Mouse (Mus musculus) limb, embryonic 14.5 days (tissue): ENCODE data around the gene Lamtor4. TPM values are rescaled to one million over a fixed set of nuclear protein-coding genes. Genes with fewer than 3 reads are reported as not detected.

ENCODE experiments used
- ATAC-seq: fragments of 200-750 bp; cut with Nextera tagmentation; 2 replicates; pipeline ENCODE4 v1.8.0; 2017; ENCODE audit warnings: low read depth, moderate number of reproducible peaks, moderate TSS enrichment; ENCODE audit not compliant: low FRiP score
- DNase-seq: peaks from one replicate; pipeline ENCODE4 v3.0.0-alpha.2; 2015; ENCODE audit warnings: low spot score
- H3K27ac ChIP-seq: fragments of 300-500 bp; sonication (generic); replicated peaks from 2 replicates; pipeline ENCODE4 v1.5.1; 2014; ENCODE audit warnings: low read depth, mild to moderate bottlenecking, low read length, moderate library complexity, mixed read lengths
- H3K27me3 ChIP-seq: fragments of 300-500 bp; sonication (generic); 2 replicates; pipeline ENCODE4 v1.6.1; 2014; ENCODE audit warnings: low read length, mixed read lengths; ENCODE audit not compliant: control insufficient read depth, insufficient read depth
- H3K36me3 ChIP-seq: fragments of 300-500 bp; sonication (generic); 2 replicates; pipeline ENCODE4 v1.6.1; 2014; ENCODE audit warnings: mild to moderate bottlenecking, low read length, moderate library complexity, mixed read lengths; ENCODE audit not compliant: control insufficient read depth, insufficient read depth
- H3K4me1 ChIP-seq: fragments of 300-500 bp; sonication (generic); 2 replicates; pipeline ENCODE4 v1.6.1; 2014; ENCODE audit warnings: antibody characterized with exemption, low read length, mixed read lengths; ENCODE audit not compliant: control insufficient read depth, insufficient read depth
- H3K4me2 ChIP-seq: fragments of 300-500 bp; sonication (generic); replicated peaks from 2 replicates; pipeline ENCODE4 v1.6.1; 2014; ENCODE audit warnings: low read depth, mild to moderate bottlenecking, low read length, moderate library complexity; ENCODE audit not compliant: severe bottlenecking
- H3K4me3 ChIP-seq: fragments of 300-500 bp; sonication (generic); replicated peaks from 2 replicates; pipeline ENCODE4 v1.5.1; 2014; ENCODE audit warnings: low read length
- H3K9ac ChIP-seq: fragments of 300-500 bp; sonication (generic); 2 replicates; pipeline ENCODE4 v1.6.1; 2014; ENCODE audit warnings: mild to moderate bottlenecking, low read depth, low read length, moderate library complexity; ENCODE audit not compliant: severe bottlenecking
- H3K9me3 ChIP-seq: fragments of 300-500 bp; sonication (generic); 2 replicates; pipeline ENCODE4 v1.6.1; 2016; ENCODE audit warnings: low read length; ENCODE audit not compliant: control insufficient read depth
- POLR2A ChIP-seq: fragments of 200-500 bp; IDR thresholded peaks from 2 replicates; pipeline ENCODE4 v1.8.0; 2012; ENCODE audit warnings: inconsistent platforms, mild to moderate bottlenecking, moderate library complexity, borderline replicate concordance; ENCODE audit not compliant: insufficient read depth, insufficient read length; ENCODE audit errors: extremely low read depth
- WGBS: fragments of 180-500 bp; shearing (Covaris S2); extraction: QIAGEN DNeasy Blood & Tissue Kit; methylation state at CpG from one replicate; pipeline ENCODE4 v1.1.7; 2014; 5-methylcytosine and 5-hydroxymethylcytosine counted together
- polyA plus RNA-seq, 2 experiments: library from polyadenylated mRNA; depleted of rRNA in 1 of 2; stranded (reverse) in 1 of 2; unstranded in 1 of 2; fragments of >200 nt; fragmentation: Nextera tagmentation in 1 of 2; extraction: Ambion mirVana in 1 of 2; gene quantifications; 2 replicates each; pipeline versions ENCODE4 v1.2.1 to v1.2.3; 2012 to 2014

Lamtor4 gene
- polyA plus RNA-seq, 2 experiments: 68.5 to 104 TPM

DNA sequence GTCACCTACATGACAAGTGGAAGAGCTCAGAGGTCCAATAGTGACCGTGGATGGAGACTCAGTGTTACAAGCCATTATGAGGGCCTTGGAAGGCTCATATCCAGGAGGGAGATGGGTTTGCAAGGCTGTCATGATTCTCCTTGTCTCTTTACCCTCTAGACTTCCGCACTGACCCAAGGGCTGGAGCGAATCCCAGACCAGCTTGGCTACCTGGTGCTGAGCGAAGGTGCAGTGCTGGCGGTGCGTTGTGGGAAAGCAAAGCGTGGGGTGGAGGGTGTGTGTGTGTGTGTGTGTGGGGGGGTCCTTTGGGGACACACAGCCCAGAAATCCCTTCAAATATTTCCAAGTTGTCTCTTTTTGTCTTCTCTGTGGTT is 799 bp downstream of the Lamtor4 start:
- DNase-seq (no peak), ATAC-seq (no peak)
- Histone ChIP-seq H3K4me2 (peak overlapping the region; percentile 77), H3K36me3 (peaks cover 35% of the 10 kb centered on the region), H3K27ac (0 out of 2 replicates have a peak overlapping the region, but pooled peaks have one; percentile 28), H3K4me1 (peaks cover 11% of the 10 kb centered on the region), H3K27me3 (no peaks in the 10 kb centered on the region), H3K9me3 (no peaks in the 10 kb centered on the region), H3K4me3 (peak overlapping the region; percentile 55), H3K9ac (peak overlapping the region; percentile 61)
- TF ChIP-seq POLR2A: no peak
- WGBS: 20% methylated on average over 7 of the region's 7 CpGs

DNA sequence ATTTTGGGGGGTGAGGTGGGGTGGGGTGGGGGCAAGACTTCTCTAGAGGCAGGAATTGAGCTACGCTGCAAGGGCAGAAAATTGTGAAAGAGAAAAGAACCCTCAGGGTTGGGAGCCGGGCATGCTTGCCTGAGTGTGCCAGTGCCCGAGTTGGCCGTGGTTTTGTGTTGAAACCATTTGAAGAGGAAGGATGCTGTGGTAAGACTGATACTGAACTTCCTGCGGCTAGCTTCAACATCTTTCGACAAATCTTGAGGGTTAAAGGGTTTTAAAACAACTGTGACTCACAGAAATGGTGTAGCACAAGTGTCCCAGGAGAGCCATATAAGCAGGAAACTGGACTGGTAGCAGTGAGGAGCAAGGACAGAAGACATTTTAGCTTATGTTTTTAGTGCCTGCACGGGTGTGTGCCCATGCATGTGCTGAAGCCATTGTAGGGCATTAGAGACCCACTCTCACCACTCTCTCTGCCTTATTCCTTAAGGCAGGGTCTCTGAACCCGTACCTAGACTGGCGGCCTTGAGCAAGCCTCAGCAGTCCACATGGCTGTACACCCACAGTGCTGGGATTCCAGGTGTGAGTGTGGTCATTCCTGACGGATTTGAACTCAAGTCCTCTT is 1.8 kb downstream of the Lamtor4 start:
- TF ChIP-seq POLR2A: no peak
- H3K4me2 ChIP-seq: no peak overlapping the region
- WGBS: 89% methylated on average over 10 of the region's 10 CpGs

DNA sequence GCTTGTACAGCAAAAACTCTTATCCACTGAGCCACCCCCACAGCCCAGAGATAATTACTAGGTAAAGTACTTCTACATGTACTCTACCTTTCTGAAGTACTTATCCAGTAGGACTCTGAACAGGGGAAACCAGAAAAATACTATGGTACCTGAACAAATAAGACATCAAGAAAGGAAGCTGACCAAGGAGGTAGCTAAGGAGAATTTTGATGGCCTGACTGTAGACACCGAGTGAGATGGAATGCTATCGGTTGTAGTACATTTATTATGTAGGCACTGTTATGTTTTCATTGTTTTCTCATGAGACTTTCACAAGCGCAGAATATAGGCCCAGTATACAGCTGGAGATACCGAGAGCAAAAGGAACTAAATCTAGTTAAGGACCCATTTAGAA is 2.3 kb downstream of the Lamtor4 start:
- H3K27me3 ChIP-seq: no peaks in the 10 kb centered on the region
- 89% methylated on average over 4 of the region's 4 CpGs for WGBS
- no peak for TF ChIP-seq POLR2A
- H3K4me1 ChIP-seq: peaks cover 13% of the 10 kb centered on the region
- no peaks in the 10 kb centered on the region for H3K9me3 ChIP-seq
- H3K27ac ChIP-seq: no peak overlapping the region
- no peak overlapping the region for H3K9ac ChIP-seq
- H3K4me3 ChIP-seq: no peak overlapping the region
- H3K36me3 ChIP-seq: peaks cover 47% of the 10 kb centered on the region
- no peak for DNase-seq
- H3K4me2 ChIP-seq: no peak overlapping the region
- ATAC-seq: no peak

More for the DNA sequence above, 1.8 kb downstream of the Lamtor4 start:
- ATAC-seq: no peak
- Histone ChIP-seq H3K36me3 (peaks cover 45% of the 10 kb centered on the region), H3K4me1 (peaks cover 11% of the 10 kb centered on the region), H3K27me3 (no peaks in the 10 kb centered on the region), H3K27ac (no peak overlapping the region), H3K9ac (no peak overlapping the region), H3K9me3 (no peaks in the 10 kb centered on the region), H3K4me3 (no peak overlapping the region)
- DNase-seq: peak; percentile 1

DNA sequence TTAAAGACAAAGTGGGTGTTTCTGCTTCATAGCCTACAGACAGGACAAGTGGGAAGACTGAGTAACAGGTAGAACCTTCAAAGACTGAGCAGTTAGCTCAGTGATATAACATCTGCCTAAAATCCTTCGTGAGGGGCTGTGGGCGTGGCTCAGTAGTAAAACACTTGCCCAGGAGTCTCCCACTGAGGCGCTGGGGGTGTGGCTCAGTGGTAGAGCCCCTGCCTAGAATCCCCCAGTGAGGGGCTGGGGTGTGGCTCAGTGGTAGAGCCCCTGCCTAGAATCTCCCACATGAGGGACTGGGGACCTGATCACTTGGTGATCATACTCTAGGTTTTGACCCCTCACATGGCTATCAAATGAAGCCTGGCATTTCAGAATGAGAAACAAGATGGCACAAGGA is 2.8 kb downstream of the Lamtor4 start:
- no peak overlapping the region for H3K4me3 ChIP-seq
- no peak overlapping the region for H3K9ac ChIP-seq
- no peaks in the 10 kb centered on the region for H3K9me3 ChIP-seq
- peaks cover 47% of the 10 kb centered on the region for H3K36me3 ChIP-seq
- H3K4me2 ChIP-seq: no peak overlapping the region
- whole genome bisulfite sequencing: 81% methylated on average over 3 of the region's 3 CpGs
- DNase-seq (peak; percentile 2), ATAC-seq (no peak)
- peaks cover 18% of the 10 kb centered on the region for H3K4me1 ChIP-seq
- no peak for TF ChIP-seq POLR2A
- no peak overlapping the region for H3K27ac ChIP-seq
- no peaks in the 10 kb centered on the region for H3K27me3 ChIP-seq

DNA sequence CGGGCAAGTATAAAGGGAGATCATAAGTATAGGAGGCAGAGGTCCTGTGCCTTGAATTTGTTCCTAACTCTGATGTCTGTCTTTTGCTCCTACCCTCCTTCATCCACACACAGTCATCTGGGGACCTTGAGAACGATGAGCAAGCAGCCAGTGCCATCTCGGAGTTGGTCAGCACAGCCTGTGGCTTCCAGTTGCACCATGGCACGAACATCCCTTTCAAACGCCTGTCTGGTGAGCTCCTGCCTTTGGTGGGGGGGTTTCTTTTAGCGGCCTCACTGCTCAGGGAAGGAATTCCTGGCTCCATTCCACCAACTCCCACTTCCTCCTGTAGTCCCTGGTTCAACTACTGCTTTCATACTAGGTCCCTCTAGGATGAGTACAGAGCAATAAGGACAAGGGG is 3.3 kb downstream of the Lamtor4 start:
- no peak overlapping the region for H3K4me2 ChIP-seq
- H3K27me3 ChIP-seq: no peaks in the 10 kb centered on the region
- no peak overlapping the region for H3K4me3 ChIP-seq
- DNase-seq (peak; percentile 4), ATAC-seq (no peak)
- peaks cover 19% of the 10 kb centered on the region for H3K4me1 ChIP-seq
- H3K9ac ChIP-seq: no peak overlapping the region
- no peak for TF ChIP-seq POLR2A
- H3K36me3 ChIP-seq: peaks cover 47% of the 10 kb centered on the region
- WGBS: 83% methylated on average over 6 of the region's 6 CpGs
- no peak overlapping the region for H3K27ac ChIP-seq
- no peaks in the 10 kb centered on the region for H3K9me3 ChIP-seq

DNA sequence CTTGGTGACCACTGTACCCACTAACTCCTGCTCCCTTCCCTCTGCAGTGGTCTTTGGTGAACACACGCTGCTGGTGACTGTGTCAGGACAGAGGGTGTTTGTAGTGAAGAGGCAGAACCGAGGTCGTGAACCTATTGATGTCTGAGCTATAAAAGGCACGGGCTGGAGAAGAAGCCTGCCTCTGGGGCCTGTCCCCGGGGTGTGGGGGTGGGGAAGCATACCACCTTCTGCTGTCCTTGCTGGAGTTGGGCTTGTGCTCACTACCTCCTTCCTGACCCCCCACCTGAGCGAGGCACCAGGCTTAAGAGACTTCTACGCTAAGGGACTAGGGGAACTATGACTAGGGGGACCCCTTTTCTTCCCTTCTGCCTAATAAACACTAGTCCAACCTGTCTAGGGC is 3.7 kb downstream of the Lamtor4 start:
- Histone ChIP-seq H3K4me3 (no peak overlapping the region), H3K27ac (no peak overlapping the region), H3K9me3 (no peaks in the 10 kb centered on the region), H3K4me2 (no peak overlapping the region), H3K9ac (no peak overlapping the region), H3K27me3 (no peaks in the 10 kb centered on the region), H3K4me1 (peaks cover 19% of the 10 kb centered on the region), H3K36me3 (peaks cover 47% of the 10 kb centered on the region)
- DNase-seq (no peak), ATAC-seq (no peak)
- TF ChIP-seq POLR2A: no peak
- 51% methylated on average over 7 of the region's 7 CpGs for WGBS
